Mouse (Mus musculus) intestine, postnatal 0 days (tissue): ENCODE measurements around the gene Bbs9. TPM values are rescaled to one million over a fixed set of nuclear protein-coding genes. Genes with fewer than 3 reads are reported as not detected.

ENCODE experiments used
- ATAC-seq: fragments of 200-750 bp; cut with Nextera tagmentation; 2 replicates; pipeline ENCODE4 v1.8.0; 2017; ENCODE audit warnings: mild to moderate bottlenecking, moderate TSS enrichment, moderate library complexity
- H3K27ac ChIP-seq: fragments of 300-500 bp; sonication (generic); 2 replicates; pipeline ENCODE4 v1.5.1; 2014; ENCODE audit warnings: mild to moderate bottlenecking, low read depth, low read length, moderate library complexity
- H3K27me3 ChIP-seq: fragments of 300-500 bp; sonication (generic); replicated peaks from 2 replicates; pipeline ENCODE4 v1.6.1; 2014; ENCODE audit warnings: low read length, mixed read lengths; ENCODE audit not compliant: control insufficient read depth, insufficient read depth
- H3K36me3 ChIP-seq: fragments of 300-500 bp; sonication (generic); 2 replicates; pipeline ENCODE4 v1.6.1; 2014; ENCODE audit warnings: mild to moderate bottlenecking, moderate library complexity; ENCODE audit not compliant: control insufficient read depth, insufficient read depth
- H3K4me1 ChIP-seq: fragments of 300-500 bp; sonication (generic); replicated peaks from 2 replicates; pipeline ENCODE4 v1.6.1; 2014; ENCODE audit warnings: antibody characterized with exemption, low read length, mixed read lengths; ENCODE audit not compliant: control insufficient read depth, insufficient read depth
- H3K4me2 ChIP-seq: fragments of 300-500 bp; sonication (generic); replicated peaks from 2 replicates; pipeline ENCODE4 v1.6.1; 2014; ENCODE audit warnings: low read depth, mild to moderate bottlenecking, moderate library complexity
- H3K4me3 ChIP-seq: fragments of 300-500 bp; sonication (generic); 2 replicates; pipeline ENCODE4 v1.5.1; 2014; ENCODE audit warnings: low read depth, low read length
- H3K9ac ChIP-seq: fragments of 300-500 bp; sonication (generic); 2 replicates; pipeline ENCODE4 v1.6.1; 2014; ENCODE audit warnings: mild to moderate bottlenecking, low read depth, low read length
- H3K9me3 ChIP-seq: fragments of 300-500 bp; sonication (generic); 2 replicates; pipeline ENCODE4 v1.6.1; 2016; ENCODE audit warnings: mixed run types; ENCODE audit not compliant: control insufficient read depth
- CTCF ChIP-seq: sonication (generic); IDR thresholded peaks from 2 replicates; pipeline ENCODE4 v1.5.1; 2016; ENCODE audit warnings: low read depth, mild to moderate bottlenecking, control low read depth, antibody characterized with exemption, moderate library complexity
- WGBS: fragments of 180-500 bp; shearing (Covaris S2); extraction: QIAGEN DNeasy Blood & Tissue Kit; methylation state at CpG from one replicate; pipeline ENCODE4 v1.1.7; 2014; 5-methylcytosine and 5-hydroxymethylcytosine counted together
- polyA plus RNA-seq: library from polyadenylated mRNA; unstranded; fragments of >200 nt; fragmentation: Nextera tagmentation; extraction: Ambion mirVana; gene quantifications from 2 replicates; pipeline ENCODE4 v1.2.1, GENCODE M21; 2015

Gene Bbs9
- polyA plus RNA-seq, 1 experiment from 2014 or later = 4.9 TPM

DNA sequence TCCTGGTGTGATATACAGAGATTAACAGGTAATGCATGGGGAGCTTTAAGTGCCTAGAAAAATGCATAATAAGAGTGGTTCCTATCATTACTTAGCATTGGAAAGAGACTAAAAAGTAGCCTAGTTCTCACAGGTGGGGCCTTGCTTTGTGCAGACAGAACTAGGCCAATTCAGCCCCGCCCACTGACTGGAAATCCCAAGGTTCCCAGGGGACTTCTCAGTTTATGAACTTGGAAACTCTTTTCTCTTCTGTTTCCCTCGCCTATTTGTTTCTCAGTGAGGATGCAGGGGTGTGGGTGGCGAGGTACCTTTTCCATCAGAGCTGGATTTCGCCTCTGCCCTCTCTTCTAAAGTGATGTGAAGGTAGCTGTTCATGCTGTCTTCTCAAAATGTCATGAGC is 410.8 kb downstream of the Bbs9 start:
- H3K36me3 ChIP-seq = no peaks in the 10 kb centered on the region

DNA sequence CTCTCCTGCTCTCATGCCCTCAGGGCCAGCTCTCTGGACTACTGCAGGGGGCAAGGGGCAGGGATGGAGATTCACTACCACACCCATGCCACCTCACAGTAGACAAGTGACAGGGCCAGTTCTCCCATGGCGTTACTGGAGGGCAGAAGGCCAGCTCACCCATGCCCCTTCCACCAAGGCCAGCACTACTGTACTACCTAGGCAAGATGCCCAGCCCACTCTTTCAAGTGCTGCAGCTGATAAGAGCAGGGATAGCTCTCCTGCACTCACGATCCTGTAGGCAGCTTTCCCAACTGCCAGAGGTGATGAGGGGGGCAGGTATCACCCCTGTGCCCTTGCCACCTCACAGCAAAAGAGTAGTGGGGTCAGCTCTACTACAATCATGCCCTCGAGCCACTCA is 429.9 kb downstream of the Bbs9 start:
- Histone ChIP-seq H3K9me3 (no peaks in the 10 kb centered on the region), H3K4me3 (no peak overlapping the region), H3K27ac (no peak overlapping the region), H3K36me3 (no peaks in the 10 kb centered on the region), H3K27me3 (no peaks in the 10 kb centered on the region), H3K4me1 (no peaks in the 10 kb centered on the region), H3K4me2 (no peak overlapping the region), H3K9ac (no peak overlapping the region)
- WGBS = 51% methylated on average over 3 of the region's 3 CpGs
- no peak for ATAC-seq
- no peak for TF ChIP-seq CTCF

More for the DNA sequence above, 410.8 kb downstream of the Bbs9 start:
- no peaks in the 10 kb centered on the region for H3K4me1 ChIP-seq
- no peak overlapping the region for H3K27ac ChIP-seq
- TF ChIP-seq CTCF = no peak
- H3K27me3 ChIP-seq = no peaks in the 10 kb centered on the region
- no peak overlapping the region for H3K4me3 ChIP-seq
- no peak overlapping the region for H3K9ac ChIP-seq
- H3K4me2 ChIP-seq = no peak overlapping the region
- 79% methylated on average over 4 of the region's 4 CpGs for WGBS
- no peaks in the 10 kb centered on the region for H3K9me3 ChIP-seq
- no peak for ATAC-seq

DNA sequence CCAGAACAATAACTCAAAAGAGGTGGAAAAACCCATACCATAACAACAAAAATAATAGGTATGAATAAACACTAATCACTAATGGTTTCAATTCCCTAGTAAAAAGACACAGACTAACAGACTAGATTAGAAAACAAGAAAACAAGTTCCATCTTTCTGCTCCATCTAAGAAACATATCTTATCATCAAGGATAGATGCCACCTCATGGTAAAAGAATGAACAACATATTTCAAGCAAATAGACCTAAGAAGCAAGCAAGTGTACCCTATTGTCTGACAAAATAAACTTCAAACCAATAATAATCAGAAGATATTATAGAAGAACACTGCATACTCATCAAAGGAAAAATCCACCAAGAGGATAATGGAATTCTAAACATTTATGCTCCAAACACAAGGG is 441.3 kb downstream of the Bbs9 start:
- no peaks in the 10 kb centered on the region for H3K36me3 ChIP-seq
- H3K9ac ChIP-seq = no peak overlapping the region
- H3K4me2 ChIP-seq = no peak overlapping the region
- no peak overlapping the region for H3K4me3 ChIP-seq
- TF ChIP-seq CTCF = 0 out of 2 replicates have a peak, but pooled peaks have one; percentile 12
- H3K9me3 ChIP-seq = no peaks in the 10 kb centered on the region
- ATAC-seq = no peak
- no peak overlapping the region for H3K27ac ChIP-seq
- no peaks in the 10 kb centered on the region for H3K4me1 ChIP-seq
- no peaks in the 10 kb centered on the region for H3K27me3 ChIP-seq

DNA sequence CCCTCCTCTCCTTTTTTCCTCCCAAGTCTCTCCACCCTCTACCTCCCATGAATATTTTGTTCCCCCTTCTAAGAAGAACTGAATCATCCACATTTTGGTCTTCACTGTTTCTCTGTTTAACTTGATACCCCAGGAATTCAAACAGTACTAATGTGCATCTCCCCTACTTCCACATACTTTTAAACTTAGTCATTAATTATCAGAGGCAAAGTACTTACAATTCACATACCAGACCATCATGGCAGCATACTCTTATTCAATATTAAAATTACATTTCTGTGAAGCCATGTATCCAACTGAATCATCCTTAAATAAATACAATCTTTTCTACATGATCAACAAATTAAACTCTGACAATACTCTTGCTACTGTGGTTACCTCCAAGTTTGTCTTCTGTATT is 460.1 kb downstream of the Bbs9 start:
- Histone ChIP-seq H3K36me3 (no peaks in the 10 kb centered on the region), H3K27me3 (no peaks in the 10 kb centered on the region), H3K4me3 (no peak overlapping the region), H3K27ac (no peak overlapping the region), H3K9ac (no peak overlapping the region), H3K4me1 (no peaks in the 10 kb centered on the region), H3K9me3 (no peaks in the 10 kb centered on the region), H3K4me2 (no peak overlapping the region)
- ATAC-seq = no peak
- TF ChIP-seq CTCF = no peak

Other genes with a start within 250 kb of the Bbs9 start
- 1.3 and 1.5 TPM in 2 replicates for gene Zfp599, start 215.8 kb upstream of the Bbs9 start, polyA plus RNA-seq
- gene Zfp810, start 168.1 kb upstream of the Bbs9 start, polyA plus RNA-seq = 7.7 and 8.4 TPM in 2 replicates
- gene Anln, start 86.5 kb upstream of the Bbs9 start, polyA plus RNA-seq = 9.9 and 10.9 TPM in 2 replicates
- gene 9530077C05Rik, start 64.2 kb upstream of the Bbs9 start, polyA plus RNA-seq = 1.8 and 2.0 TPM in 2 replicates
- gene Gm17545, start 21.4 kb upstream of the Bbs9 start, polyA plus RNA-seq = not detected in 2 replicates
- 94.5 and 95.2 TPM in 2 replicates for gene Rp9, start 6.0 kb upstream of the Bbs9 start, polyA plus RNA-seq